Mouse (Mus musculus): ENCODE measurements around the gene Slfn8. TPM values are rescaled to one million over a fixed set of nuclear protein-coding genes. Genes with fewer than 3 reads are reported as not detected.

The Slfn8 gene
- polyA plus RNA-seq, 1 experiment from 2014 or later, result 0.36 TPM

- ATAC-seq (replicated peaks; ENCODE audit: low FRiP score, low read depth), result no peak
- Histone ChIP-seq H3K36me3 (ENCODE audit: insufficient read depth, low read length) (no peaks in the 10 kb centered on the region), H3K4me2 (ENCODE audit: low read length) (no peak overlapping the region), H3K9ac (ENCODE audit: low read depth, low read length) (no peak overlapping the region), H3K27ac (no peak overlapping the region), H3K4me1 (replicated peaks; ENCODE audit: insufficient read depth, low read length) (no peaks in the 10 kb centered on the region), H3K27me3 (ENCODE audit: insufficient read depth, low read length) (no peaks in the 10 kb centered on the region), H3K4me3 (replicated peaks; ENCODE audit: low read depth, low read length) (no peak overlapping the region), H3K9me3 (replicated peaks; ENCODE audit: low read length) (no peaks in the 10 kb centered on the region)
- no peak for DNase-seq (ENCODE audit: low spot score)
- 38% methylated on average over 2 of the region's 2 CpGs for WGBS
- no peak for TF ChIP-seq CTCF (IDR thresholded peaks at IDR 0.05; ENCODE audit: low read depth)
These were observed 58.9 kb downstream of the Slfn8 start for GRCm38 (mm10) chr11:82961743-82962142.

GRCm38 (mm10) chr11:82959613-82960012 lies 61.0 kb downstream of the Slfn8 start:
- Histone ChIP-seq H3K4me3 (replicated peaks; ENCODE audit: low read depth, low read length) (no peak overlapping the region), H3K9ac (ENCODE audit: low read depth, low read length) (no peak overlapping the region), H3K36me3 (ENCODE audit: insufficient read depth, low read length) (no peaks in the 10 kb centered on the region), H3K27me3 (ENCODE audit: insufficient read depth, low read length) (no peaks in the 10 kb centered on the region), H3K27ac (no peak overlapping the region), H3K9me3 (replicated peaks; ENCODE audit: low read length) (no peaks in the 10 kb centered on the region), H3K4me1 (replicated peaks; ENCODE audit: insufficient read depth, low read length) (no peaks in the 10 kb centered on the region), H3K4me2 (ENCODE audit: low read length) (no peak overlapping the region)
- DNase-seq (ENCODE audit: low spot score) (peak; percentile 84), ATAC-seq (replicated peaks; ENCODE audit: low FRiP score, low read depth) (no peak)
- 14% methylated on average over 4 of the region's 4 CpGs for WGBS
- peak; percentile 96 for TF ChIP-seq CTCF (IDR thresholded peaks at IDR 0.05; ENCODE audit: low read depth)

GRCm38 (mm10) chr11:82956925-82957324 lies 63.7 kb downstream of the Slfn8 start:
- DNase-seq (ENCODE audit: low spot score), result no peak
- H3K36me3 ChIP-seq (ENCODE audit: insufficient read depth, low read length), result no peaks in the 10 kb centered on the region
- 71% methylated on average over 10 of the region's 10 CpGs for WGBS

GRCm38 (mm10) chr11:82954631-82955030 lies 66.0 kb downstream of the Slfn8 start:
- H3K4me3 ChIP-seq (replicated peaks; ENCODE audit: low read depth, low read length), result no peak overlapping the region
- no peak for TF ChIP-seq CTCF (IDR thresholded peaks at IDR 0.05; ENCODE audit: low read depth)
- H3K36me3 ChIP-seq (ENCODE audit: insufficient read depth, low read length), result no peaks in the 10 kb centered on the region
- no peaks in the 10 kb centered on the region for H3K9me3 ChIP-seq (replicated peaks; ENCODE audit: low read length)
- DNase-seq (ENCODE audit: low spot score) (no peak), ATAC-seq (replicated peaks; ENCODE audit: low FRiP score, low read depth) (no peak)
- H3K4me1 ChIP-seq (replicated peaks; ENCODE audit: insufficient read depth, low read length), result no peaks in the 10 kb centered on the region; the same call in 1 of the 2 replicates
- peaks cover 3% of the 10 kb centered on the region; the same call in 1 of the 2 replicates for H3K27me3 ChIP-seq (ENCODE audit: insufficient read depth, low read length)
- H3K4me2 ChIP-seq (ENCODE audit: low read length), result no peak overlapping the region
- H3K27ac ChIP-seq, result no peak overlapping the region
- WGBS, result 74% methylated on average over 6 of the region's 6 CpGs
- H3K9ac ChIP-seq (ENCODE audit: low read depth, low read length), result no peak overlapping the region

More at GRCm38 (mm10) chr11:82956925-82957324, 63.7 kb downstream of the Slfn8 start:
- no peaks in the 10 kb centered on the region for H3K4me1 ChIP-seq (replicated peaks; ENCODE audit: insufficient read depth, low read length)
- no peak for ATAC-seq (replicated peaks; ENCODE audit: low FRiP score, low read depth)
- no peaks in the 10 kb centered on the region for H3K9me3 ChIP-seq (replicated peaks; ENCODE audit: low read length)
- H3K4me3 ChIP-seq (replicated peaks; ENCODE audit: low read depth, low read length), result no peak overlapping the region
- peaks cover 3% of the 10 kb centered on the region; the same call in 1 of the 2 replicates for H3K27me3 ChIP-seq (ENCODE audit: insufficient read depth, low read length)
- H3K9ac ChIP-seq (ENCODE audit: low read depth, low read length), result no peak overlapping the region
- no peak overlapping the region for H3K4me2 ChIP-seq (ENCODE audit: low read length)
- TF ChIP-seq CTCF (IDR thresholded peaks at IDR 0.05; ENCODE audit: low read depth), result no peak
- H3K27ac ChIP-seq, result no peak overlapping the region

GRCm38 (mm10) chr11:82952612-82953542 lies 67.7 kb downstream of the Slfn8 start:
- DNase-seq (ENCODE audit: low spot score), result peak; percentile 43
- H3K9ac ChIP-seq (ENCODE audit: low read depth, low read length), result peak overlapping the region; percentile 59; the same call in 1 of the 2 replicates
- WGBS, result 51% methylated on average over 9 of the region's 9 CpGs
- TF ChIP-seq CTCF (IDR thresholded peaks at IDR 0.05; ENCODE audit: low read depth), result no peak
- peak overlapping the region; percentile 40 for H3K4me3 ChIP-seq (replicated peaks; ENCODE audit: low read depth, low read length)
- no peaks in the 10 kb centered on the region for H3K36me3 ChIP-seq (ENCODE audit: insufficient read depth, low read length)
- peak overlapping the region; percentile 83 for H3K27ac ChIP-seq
- ATAC-seq (replicated peaks; ENCODE audit: low FRiP score, low read depth), result no peak
- H3K4me1 ChIP-seq (replicated peaks; ENCODE audit: insufficient read depth, low read length), result no peaks in the 10 kb centered on the region; the same call in 1 of the 2 replicates
- peak overlapping the region; percentile 41 for H3K4me2 ChIP-seq (ENCODE audit: low read length)
- peaks cover 5% of the 10 kb centered on the region; the same call in 1 of the 2 replicates for H3K27me3 ChIP-seq (ENCODE audit: insufficient read depth, low read length)
- H3K9me3 ChIP-seq (replicated peaks; ENCODE audit: low read length), result no peaks in the 10 kb centered on the region

Small RNA genes lying within 50 kb of the gene (microRNA-seq; reads per million reads assigned to microRNA genes)
- gene Gm27598, result not detected
- not detected for gene Mir7679

Other genes starting within 250 kb of the Slfn8 start
- gene Lig3, start 239.7 kb downstream of the Slfn8 start, polyA plus RNA-seq (2015; fragmentation: Nextera tagmentation; extraction: Ambion mirVana), result 23.0 and 23.9 TPM in 2 replicates
- 21.7 and 23.3 TPM in 2 replicates for gene Rffl, start 149.6 kb downstream of the Slfn8 start, polyA plus RNA-seq (2015; fragmentation: Nextera tagmentation; extraction: Ambion mirVana)
- gene Rad51d, start 130.2 kb downstream of the Slfn8 start, polyA plus RNA-seq (2015; fragmentation: Nextera tagmentation; extraction: Ambion mirVana), result 10.6 and 11.7 TPM in 2 replicates
- gene Fndc8, start 128.7 kb downstream of the Slfn8 start, polyA plus RNA-seq (2015; fragmentation: Nextera tagmentation; extraction: Ambion mirVana), result 0.55 and 0.60 TPM in 2 replicates
- gene Nle1, start 112.4 kb downstream of the Slfn8 start, polyA plus RNA-seq (2015; fragmentation: Nextera tagmentation; extraction: Ambion mirVana), result 23.7 and 24.0 TPM in 2 replicates
- gene Unc45b, start 110.3 kb downstream of the Slfn8 start, polyA plus RNA-seq (2015; fragmentation: Nextera tagmentation; extraction: Ambion mirVana), result 6.1 and 7.1 TPM in 2 replicates
- 19.5 and 21.1 TPM in 2 replicates for gene Slfn5, start 69.5 kb downstream of the Slfn8 start, polyA plus RNA-seq (2015; fragmentation: Nextera tagmentation; extraction: Ambion mirVana)
- 9.4 and 11.5 TPM in 2 replicates for gene Slfn9, start 29.0 kb downstream of the Slfn8 start, polyA plus RNA-seq (2015; fragmentation: Nextera tagmentation; extraction: Ambion mirVana)
- gene Slfn2, start 44.3 kb upstream of the Slfn8 start, polyA plus RNA-seq (2015; fragmentation: Nextera tagmentation; extraction: Ambion mirVana), result 12.7 and 16.3 TPM in 2 replicates
- 0.66 and 0.91 TPM in 2 replicates for gene Slfn1, start 96.0 kb upstream of the Slfn8 start, polyA plus RNA-seq (2015; fragmentation: Nextera tagmentation; extraction: Ambion mirVana)
- 0.29 and 0.36 TPM in 2 replicates for gene Slfn4, start 154.4 kb upstream of the Slfn8 start, polyA plus RNA-seq (2015; fragmentation: Nextera tagmentation; extraction: Ambion mirVana)
- gene Slfn3, start 170.5 kb upstream of the Slfn8 start, polyA plus RNA-seq (2015; fragmentation: Nextera tagmentation; extraction: Ambion mirVana), result 1.8 and 2.3 TPM in 2 replicates